Mouse (Mus musculus) fibroblast of lung, adult 2 months (primary cell): ENCODE measurements around the gene Sptbn1.
A peak's percentile ranks its signal among the peaks of the same experiment; 100 is the strongest.

Experiments
- DNase-seq: peaks from one replicate; pipeline ENCODE4 v3.0.0-alpha.2; 2011; ENCODE audit warnings: low read depth

Gene Sptbn1

DNA sequence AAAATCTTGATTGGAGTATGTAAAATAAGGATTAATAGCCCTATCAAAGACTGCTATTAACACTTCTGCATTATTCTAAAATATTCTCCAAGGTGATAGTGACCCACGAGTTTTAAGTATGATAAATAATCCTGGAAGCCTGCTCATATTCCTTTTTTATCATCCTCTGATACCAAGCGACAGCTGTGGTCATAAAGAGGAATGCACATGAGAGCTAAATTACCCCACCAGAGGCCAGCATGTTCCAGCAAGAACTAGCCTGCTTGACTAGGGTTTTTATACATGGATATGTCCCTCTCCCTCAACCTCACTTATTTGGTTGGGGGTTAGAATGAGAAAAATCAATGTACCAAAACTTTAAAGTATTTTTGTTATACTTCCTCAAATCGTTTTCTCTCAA is 56.8 kb downstream of the Sptbn1 start:
- no peak for DNase-seq

- no peak for DNase-seq
Measured at GRCm38 (mm10) chr11:30210100-30210811, 57.7 kb downstream of the Sptbn1 start.

- DNase-seq: peak; percentile 67
Measured at GRCm38 (mm10) chr11:30209495-30209894, 58.5 kb downstream of the Sptbn1 start.

DNA sequence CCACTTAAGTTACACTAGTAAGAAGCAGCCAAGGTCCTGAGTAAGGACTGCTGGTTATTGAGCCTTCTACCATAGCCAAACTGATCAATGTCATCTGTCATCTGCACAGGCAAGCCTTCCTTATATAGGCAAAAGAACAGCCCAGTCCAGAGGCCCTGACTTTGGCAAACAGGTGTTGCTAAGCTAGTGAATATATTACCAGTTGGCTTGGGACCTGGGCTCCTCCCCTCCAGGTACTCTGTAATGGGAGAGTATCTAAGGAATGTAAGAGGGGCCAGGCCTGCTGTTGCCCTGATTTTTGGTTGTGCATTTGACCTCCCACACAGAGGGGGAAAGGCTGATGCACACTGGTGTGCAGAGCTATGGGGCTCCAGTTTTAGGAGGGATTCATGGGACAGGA is 63.6 kb downstream of the Sptbn1 start:
- DNase-seq: no peak

GRCm38 (mm10) chr11:30200391-30200790 is 67.6 kb downstream of the Sptbn1 start:
- no peak for DNase-seq

DNA sequence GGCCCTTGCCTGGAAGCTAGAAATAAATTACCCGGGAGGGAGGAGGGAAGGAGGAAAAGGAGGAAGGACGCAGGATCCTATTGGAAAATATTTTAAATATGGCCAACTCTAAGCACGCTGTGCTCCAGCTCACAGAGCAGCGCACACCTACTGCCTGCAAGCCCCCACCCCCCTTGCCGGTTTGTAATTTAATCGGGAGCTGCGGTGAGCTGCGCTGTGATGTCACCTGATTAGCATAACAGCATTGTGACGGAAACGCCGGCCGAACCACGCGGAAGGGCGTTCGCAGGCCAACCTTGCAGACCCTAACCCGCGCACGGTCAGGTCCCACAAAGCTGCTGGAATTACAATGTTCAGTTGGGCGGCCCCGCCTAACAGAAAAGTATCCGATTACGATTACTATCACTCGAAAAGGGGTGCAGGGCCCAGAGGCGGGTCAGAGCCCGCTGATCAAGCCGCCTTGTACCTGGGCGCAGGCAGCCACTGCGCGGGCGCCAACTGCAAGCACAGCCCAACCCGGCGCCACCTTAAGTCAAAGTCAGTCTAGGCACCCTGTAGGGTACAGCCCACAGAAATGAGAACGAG is 69.8 kb downstream of the Sptbn1 start:
- no peak for DNase-seq

- DNase-seq: no peak
Measured at GRCm38 (mm10) chr11:30197564-30198090, 70.3 kb downstream of the Sptbn1 start.

DNA sequence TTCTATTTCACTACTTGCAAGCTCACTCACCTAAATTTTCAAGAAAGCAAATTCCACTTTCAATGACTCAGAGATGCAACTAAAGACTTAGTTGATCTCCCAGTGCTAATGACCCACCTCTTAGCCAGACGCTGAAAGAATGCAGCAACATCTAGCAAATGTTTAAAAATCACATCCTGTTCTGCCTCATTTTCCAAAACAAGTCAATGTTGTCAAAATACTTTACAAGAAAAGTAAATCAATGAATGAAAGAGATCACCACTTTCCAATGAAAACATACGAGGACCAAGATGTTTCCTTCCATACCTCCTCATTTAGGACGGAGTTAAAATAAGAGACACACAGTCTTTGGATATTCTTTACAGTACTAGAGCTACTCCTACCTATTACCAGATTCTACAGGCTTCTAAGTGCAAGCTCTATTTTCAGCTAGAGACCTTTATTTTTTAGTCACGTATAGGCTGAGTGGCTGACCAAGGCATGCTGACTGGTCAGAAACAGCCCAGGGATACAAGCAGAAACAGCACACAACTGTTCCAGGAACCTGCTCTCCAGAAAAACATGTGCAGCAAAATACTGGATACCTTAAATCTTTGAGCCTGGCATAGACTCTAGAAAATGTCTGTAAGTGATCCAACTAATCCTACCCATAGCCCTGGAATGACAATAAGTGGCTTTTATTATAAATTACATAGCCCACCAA is 71.5 kb downstream of the Sptbn1 start:
- no peak for DNase-seq

DNA sequence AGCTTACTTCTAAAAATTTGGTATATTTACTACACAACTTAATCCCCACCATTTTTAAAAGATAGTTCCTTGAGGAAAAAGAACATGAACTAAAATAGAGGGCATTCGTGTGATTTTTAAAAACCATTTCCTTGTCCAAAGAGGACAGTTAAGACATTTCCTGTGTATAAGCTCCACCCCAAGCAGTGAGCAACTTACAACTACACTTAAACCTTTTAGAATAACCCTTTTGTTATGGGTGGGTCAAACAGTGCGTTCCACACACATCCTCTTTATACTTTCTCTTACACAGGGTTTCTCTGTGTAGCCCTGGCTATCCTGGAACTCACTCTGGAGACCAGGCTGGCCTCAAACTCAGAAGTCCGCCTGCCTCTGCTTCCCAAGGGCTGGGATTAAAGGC is 72.2 kb downstream of the Sptbn1 start:
- DNase-seq: no peak

GRCm38 (mm10) chr11:30194800-30195199 is 73.2 kb downstream of the Sptbn1 start:
- DNase-seq: no peak

GRCm38 (mm10) chr11:30190959-30191358 is 77.0 kb downstream of the Sptbn1 start:
- DNase-seq: no peak

DNA sequence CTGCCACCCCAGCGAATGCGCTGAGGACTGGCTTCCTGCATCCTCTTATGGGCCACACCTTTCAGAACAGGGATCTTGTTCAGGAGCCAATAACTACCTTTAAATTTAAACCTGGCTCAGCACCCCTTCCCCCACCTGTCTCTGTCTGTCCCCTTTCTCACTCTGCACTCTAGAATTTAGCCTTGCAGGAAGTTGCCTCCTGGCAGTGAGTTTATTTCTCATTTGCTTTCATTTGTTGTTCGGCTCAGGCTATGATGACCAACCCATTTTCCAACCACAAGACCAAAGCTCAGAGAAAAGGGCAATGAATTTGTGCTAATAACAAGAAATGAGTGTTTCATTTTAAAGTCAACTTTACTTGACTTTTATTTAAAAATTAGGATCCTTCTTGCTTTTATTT is 77.9 kb downstream of the Sptbn1 start:
- DNase-seq: no peak

- no peak for DNase-seq
Measured at GRCm38 (mm10) chr11:30186902-30187470, 81.0 kb downstream of the Sptbn1 start.

DNA sequence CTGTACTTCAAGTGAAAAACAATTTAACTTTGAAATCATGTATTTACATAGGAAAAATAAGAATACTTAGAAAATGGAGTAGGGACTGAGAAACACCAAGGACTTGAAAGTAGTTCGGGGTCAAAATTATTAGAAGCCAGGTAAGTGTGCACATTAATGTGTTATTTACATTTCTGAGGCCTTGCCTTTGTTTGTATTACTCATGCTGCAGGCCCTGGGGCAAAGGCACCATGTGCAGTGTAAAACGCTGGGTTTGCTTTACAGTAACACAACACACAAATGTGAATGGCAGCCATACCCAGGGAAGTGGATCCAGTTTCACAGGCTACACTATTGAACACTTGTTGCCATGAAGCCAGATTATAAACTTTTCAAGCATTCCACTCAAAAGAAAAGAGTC is 83.4 kb downstream of the Sptbn1 start:
- DNase-seq: no peak

DNA sequence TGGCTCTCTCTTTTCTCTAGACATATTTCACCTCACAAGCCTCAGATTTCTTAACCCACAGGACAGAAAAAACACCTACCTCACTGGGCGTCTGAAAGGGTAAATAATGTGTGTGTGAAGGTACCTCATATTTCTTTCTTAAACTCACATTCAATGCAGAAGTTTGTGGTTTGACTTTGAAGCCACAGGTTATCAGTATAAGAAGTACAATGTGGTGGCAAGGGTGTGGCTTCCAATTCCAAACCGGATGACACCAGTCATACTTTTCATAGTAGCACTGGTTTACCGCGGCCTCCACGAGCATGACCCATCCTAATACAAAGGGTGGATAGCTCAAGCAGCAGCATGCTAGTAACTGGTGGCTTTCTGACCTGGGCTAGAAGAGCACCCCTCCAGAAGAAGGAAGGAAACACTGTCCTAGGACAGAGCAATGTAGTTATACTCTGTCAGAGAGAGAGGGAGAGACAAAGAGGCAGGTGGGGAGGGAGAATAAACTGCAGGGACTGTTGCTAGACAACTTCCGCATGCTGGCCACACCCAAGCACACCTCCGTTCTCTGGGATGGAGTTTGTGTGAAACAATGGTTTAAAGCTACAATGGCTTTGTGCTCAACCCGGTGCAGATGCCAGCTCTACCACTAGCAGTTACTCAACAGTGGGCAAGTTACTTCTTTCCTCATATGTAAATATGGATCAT is 85.1 kb downstream of the Sptbn1 start:
- no peak for DNase-seq

DNA sequence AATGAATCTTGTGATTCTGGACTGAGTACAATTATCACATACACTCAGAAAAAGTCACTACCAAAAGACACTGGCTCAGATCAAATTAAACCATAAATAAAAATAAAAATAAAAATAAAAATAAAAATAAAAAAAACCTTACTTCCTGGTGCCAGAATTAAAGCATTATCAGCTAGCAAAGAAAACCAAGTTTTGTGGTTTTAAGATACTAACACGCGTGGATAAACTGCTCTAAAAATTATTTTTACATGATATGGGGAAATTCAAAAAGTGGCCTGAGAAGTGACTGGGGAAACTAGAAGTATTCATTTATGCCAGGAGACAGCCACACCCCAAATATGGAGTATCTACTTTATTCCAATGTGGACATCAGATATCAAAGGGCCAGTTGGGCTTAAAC is 89.8 kb downstream of the Sptbn1 start:
- DNase-seq: no peak

DNA sequence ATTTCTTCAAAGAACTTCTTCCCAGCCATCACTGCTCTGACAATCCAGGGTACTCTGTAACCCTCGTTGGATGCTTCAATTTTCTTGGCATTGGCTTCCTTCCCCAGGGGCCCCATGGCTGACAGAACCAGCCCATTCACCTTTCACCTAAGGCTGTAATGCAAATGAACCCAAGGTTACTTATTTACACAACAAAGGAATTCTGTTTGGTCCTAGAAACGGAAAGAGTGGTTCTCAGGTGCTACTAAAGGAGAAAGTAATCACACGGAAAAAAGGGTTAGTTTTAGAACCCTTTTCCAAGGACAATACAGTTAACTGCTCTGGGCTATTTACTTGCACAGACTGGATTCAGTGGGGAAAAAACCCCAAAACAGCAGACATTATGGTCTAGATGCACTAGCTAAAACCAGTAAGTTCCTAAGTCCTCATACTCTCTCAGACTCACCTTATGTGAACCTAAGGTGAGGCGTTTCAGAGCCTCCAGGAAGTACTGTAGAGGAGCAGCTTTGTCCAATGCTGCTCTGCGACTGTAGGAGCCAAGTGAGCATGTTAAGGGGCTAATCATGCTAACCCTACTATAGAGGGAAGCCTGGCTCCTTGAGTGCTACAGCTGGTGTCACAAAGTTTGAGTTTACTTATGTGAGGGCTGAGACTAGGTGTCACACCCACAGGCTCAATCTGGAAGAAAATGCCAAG is 90.7 kb downstream of the Sptbn1 start:
- DNase-seq: no peak

DNA sequence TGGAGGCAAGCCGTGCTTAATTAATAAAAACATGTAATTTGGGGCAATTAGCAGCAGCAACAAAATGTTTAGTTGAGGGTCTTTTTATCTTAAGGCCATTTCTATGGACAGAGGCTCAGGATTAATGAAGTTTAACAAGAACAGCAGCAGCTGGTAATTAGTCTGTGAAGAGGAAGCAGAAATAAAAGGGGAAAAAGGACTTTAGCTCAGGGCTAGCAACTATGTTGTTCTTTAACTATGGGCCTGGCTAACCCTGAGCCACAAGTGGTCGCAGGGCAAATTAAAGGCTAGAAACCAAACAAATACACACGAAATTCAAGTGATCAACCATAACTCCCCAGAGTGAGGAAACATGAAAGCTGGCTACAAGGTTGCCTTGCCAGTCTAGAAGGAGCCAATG is 91.9 kb downstream of the Sptbn1 start:
- DNase-seq: no peak

- no peak for DNase-seq
Measured at GRCm38 (mm10) chr11:30175623-30176022, 92.4 kb downstream of the Sptbn1 start.

DNA sequence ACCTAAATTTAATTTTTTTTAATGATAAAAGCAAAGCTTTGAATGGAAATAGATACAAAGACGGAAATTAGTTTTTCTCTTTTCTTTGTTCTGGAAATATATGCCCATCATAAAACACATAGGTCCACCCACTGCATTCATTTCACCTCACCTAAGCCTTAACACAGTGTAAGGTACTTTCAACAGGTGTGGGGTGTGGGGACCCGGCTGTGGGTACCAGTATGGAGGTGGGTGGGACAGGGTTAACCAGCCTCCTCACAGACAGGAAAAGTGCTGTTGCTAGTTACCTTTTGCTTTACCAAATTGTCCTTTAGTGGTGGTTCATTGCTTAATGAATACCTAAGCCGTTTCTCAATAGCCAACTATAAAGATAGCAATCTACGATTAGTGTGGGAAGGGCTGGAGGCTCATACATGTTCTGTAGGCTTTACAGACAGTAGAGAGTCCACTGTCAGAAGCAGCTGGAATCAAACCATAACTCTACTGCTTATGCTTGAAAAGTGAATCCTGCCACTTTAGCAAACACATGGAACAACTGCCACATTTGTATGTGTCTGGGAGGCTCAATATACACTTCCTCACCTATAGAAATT is 96.3 kb downstream of the Sptbn1 start:
- DNase-seq: no peak

- DNase-seq: no peak
Measured at GRCm38 (mm10) chr11:30171184-30171583, 96.8 kb downstream of the Sptbn1 start.
